ENCODE assay signal across 10 mouse cellular contexts in genomic region chr3:38568596-38568975, GRCm38 (mm10).
DNase-seq lines count a peak whose midpoint lies in the region; ATAC-seq and TF ChIP-seq lines count a peak whose summit lies in the region.
"Had no signal": no experiment of that assay in that cellular context is flagged by ENCODE, and none has a peak within 500 bp of the region (broad histone marks: within the 10 kb centered on the region; RNA-seq: fewer than 3 reads in every experiment).

No protein-coding gene starts in this region.

- H3K4me3 ChIP-seq in embryonic facial prominence, embryonic 14.5 days (ENCODE audit: low read depth, low read length) = no peak overlapping the region
- no peak overlapping the region for H3K4me3 ChIP-seq in hindbrain, embryonic 16.5 days (ENCODE audit: low read length)
- no peak overlapping the region for H3K4me3 ChIP-seq in cerebellum, adult 2 months (replicated peaks; ENCODE audit: insufficient read depth, low read depth, low read length)
- H3K4me3 ChIP-seq: limb, embryonic 12.5 days; stomach, embryonic 15.5 days had no signal

- no peak for TF ChIP-seq POLR2A in cerebellum, adult 2 months (IDR thresholded peaks at IDR 0.05; ENCODE audit: borderline replicate concordance, insufficient read depth, low read length)

- no peaks in the 10 kb centered on the region for H3K9me3 ChIP-seq in embryonic facial prominence, embryonic 14.5 days (ENCODE audit: control insufficient read depth, low read length)
- no peaks in the 10 kb centered on the region for H3K9me3 ChIP-seq in hindbrain, embryonic 16.5 days (ENCODE audit: control insufficient read depth, low read length)
- H3K9me3 ChIP-seq: limb, embryonic 12.5 days; stomach, embryonic 15.5 days had no signal

- DNase-seq in thymus, postnatal 0 days (ENCODE audit: low spot score) = peak; percentile 37
- no peak for DNase-seq in thymus, adult 18-20 months
- DNase-seq in embryonic facial prominence, embryonic 14.5 days (ENCODE audit: low spot score) = no peak
- no peak for DNase-seq in cerebellum, adult 2 months
- no peak for DNase-seq in layer of hippocampus, postnatal 25 days (ENCODE audit: extremely low spot score in 1 of 2, low spot score in 1 of 2)
- no peak for DNase-seq in urinary bladder, postnatal 4 days (ENCODE audit: low spot score in 2 of 2)
- DNase-seq: cerebellum, adult 9-10 months had no signal

- H3K4me1 ChIP-seq in embryonic facial prominence, embryonic 14.5 days (ENCODE audit: control insufficient read depth, insufficient read depth, low read length) = no peaks in the 10 kb centered on the region; the same call in 1 of the 2 replicates
- peaks cover 5% of the 10 kb centered on the region for H3K4me1 ChIP-seq in hindbrain, embryonic 16.5 days (ENCODE audit: control insufficient read depth, insufficient read depth, low read depth, low read length)
- H3K4me1 ChIP-seq in cerebellum, adult 2 months (ENCODE audit: control insufficient read depth, insufficient read depth, low read length) = no peaks in the 10 kb centered on the region
- H3K4me1 ChIP-seq: limb, embryonic 12.5 days; stomach, embryonic 15.5 days had no signal

- no peak overlapping the region for H3K27ac ChIP-seq in embryonic facial prominence, embryonic 14.5 days (replicated peaks; ENCODE audit: low read depth, low read length)
- no peak overlapping the region for H3K27ac ChIP-seq in hindbrain, embryonic 16.5 days (ENCODE audit: low read depth, low read length)
- H3K27ac ChIP-seq in cerebellum, adult 2 months (ENCODE audit: insufficient read depth, low read length) = no peak overlapping the region
- H3K27ac ChIP-seq: limb, embryonic 12.5 days; stomach, embryonic 15.5 days had no signal

- no peaks in the 10 kb centered on the region for H3K36me3 ChIP-seq in embryonic facial prominence, embryonic 14.5 days (ENCODE audit: control insufficient read depth, insufficient read depth, low read length)
- H3K36me3 ChIP-seq in hindbrain, embryonic 16.5 days (ENCODE audit: control insufficient read depth, insufficient read depth, low read length) = no peaks in the 10 kb centered on the region
- H3K36me3 ChIP-seq: limb, embryonic 12.5 days; stomach, embryonic 15.5 days had no signal

- peak; percentile 39; the same call in 1 of the 2 replicates for ATAC-seq in embryonic facial prominence, embryonic 14.5 days (ENCODE audit: low read depth)
- ATAC-seq in hindbrain, embryonic 16.5 days = peak; percentile 46; the same call in 1 of the 2 replicates

- no peak for TF ChIP-seq CTCF in cerebellum, adult 2 months (IDR thresholded peaks at IDR 0.05; ENCODE audit: borderline replicate concordance, insufficient read depth, low read depth, low read length)

- 22% methylated on average over 2 of the region's 2 CpGs for WGBS in embryonic facial prominence, embryonic 14.5 days
- WGBS in hindbrain, embryonic 16.5 days = 8% methylated on average over 2 of the region's 2 CpGs
- 25% methylated on average over 2 of the region's 2 CpGs for WGBS in cerebellum, adult 2 months

- H3K27me3 ChIP-seq in embryonic facial prominence, embryonic 14.5 days (replicated peaks; ENCODE audit: control insufficient read depth, insufficient read depth, low read length) = no peaks in the 10 kb centered on the region
- no peaks in the 10 kb centered on the region for H3K27me3 ChIP-seq in hindbrain, embryonic 16.5 days (replicated peaks; ENCODE audit: control insufficient read depth, insufficient read depth, low read length)
- no peaks in the 10 kb centered on the region for H3K27me3 ChIP-seq in cerebellum, adult 2 months (ENCODE audit: control insufficient read depth, insufficient read depth, low read length)
- H3K27me3 ChIP-seq: limb, embryonic 12.5 days; stomach, embryonic 15.5 days had no signal

- no peak overlapping the region for H3K9ac ChIP-seq in embryonic facial prominence, embryonic 14.5 days (ENCODE audit: low read depth, low read length)
- H3K9ac ChIP-seq in hindbrain, embryonic 16.5 days (ENCODE audit: low read depth, low read length) = no peak overlapping the region
- H3K9ac ChIP-seq: limb, embryonic 12.5 days; stomach, embryonic 15.5 days had no signal

- H3K4me2 ChIP-seq in embryonic facial prominence, embryonic 14.5 days (ENCODE audit: low read depth, low read length) = no peak overlapping the region
- no peak overlapping the region for H3K4me2 ChIP-seq in hindbrain, embryonic 16.5 days (ENCODE audit: low read length)
- H3K4me2 ChIP-seq: limb, embryonic 12.5 days; stomach, embryonic 15.5 days had no signal
